Mouse (Mus musculus): ENCODE measurements around the gene Baiap2. TPM values are rescaled to one million over a fixed set of nuclear protein-coding genes. Genes with fewer than 3 reads are reported as not detected.

Gene Baiap2
- polyA plus RNA-seq, 1 experiment: 41.5 TPM

DNA sequence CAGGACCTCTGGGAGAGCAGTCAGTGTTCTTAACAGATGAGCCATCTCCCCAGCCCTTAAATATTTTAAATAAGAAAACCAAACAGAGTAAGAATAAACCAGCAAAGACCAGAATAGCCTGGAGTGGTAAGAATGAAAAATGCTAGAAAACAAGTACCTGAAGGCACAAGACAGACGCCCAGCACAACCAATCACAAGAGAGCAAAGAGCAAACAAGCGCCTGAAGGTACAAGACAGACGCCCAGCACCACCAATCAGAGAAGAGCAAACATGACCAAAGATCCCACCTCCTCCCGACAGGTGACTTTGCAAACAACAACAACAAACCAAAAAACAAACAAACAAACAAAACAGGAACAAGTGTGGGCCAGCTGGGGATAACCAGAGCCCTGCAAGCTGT is 111.3 kb downstream of the Baiap2 start:
- H3K79me2 ChIP-seq (ENCODE audit: control insufficient read depth, insufficient read depth): no peaks in the 10 kb centered on the region
- no peaks in the 10 kb centered on the region for H3K36me3 ChIP-seq (ENCODE audit: control insufficient read depth, insufficient read depth)
- no peak overlapping the region for H3ac ChIP-seq (ENCODE audit: control insufficient read depth, insufficient read length, low read depth)
- H3K79me3 ChIP-seq (ENCODE audit: low read depth): no peaks in the 10 kb centered on the region
- H3K27me3 ChIP-seq (ENCODE audit: control insufficient read depth, insufficient read depth, insufficient read length): peaks cover 50% of the 10 kb centered on the region
- TF ChIP-seq MAX (IDR thresholded peaks at IDR 0.05) (no peak), CEBPB (IDR thresholded peaks at IDR 0.05; ENCODE audit: low read depth) (no peak), MYOG (IDR thresholded peaks at IDR 0.05; ENCODE audit: control insufficient read depth, extremely low read depth, insufficient read length) (no peak), CTCF (IDR thresholded peaks at IDR 0.05; ENCODE audit: control insufficient read depth, insufficient read depth, insufficient read length) (no peak), FOSL1 (IDR thresholded peaks at IDR 0.05; ENCODE audit: insufficient read depth, low read length, poor library complexity, severe bottlenecking) (no peak), USF1 (IDR thresholded peaks at IDR 0.05; ENCODE audit: low read depth) (no peak), MYOD1 (IDR thresholded peaks at IDR 0.05; ENCODE audit: control insufficient read depth, insufficient read length, low read depth) (no peak)
- no peak overlapping the region for H3K4me3 ChIP-seq (ENCODE audit: insufficient read depth, poor library complexity, severe bottlenecking)

DNA sequence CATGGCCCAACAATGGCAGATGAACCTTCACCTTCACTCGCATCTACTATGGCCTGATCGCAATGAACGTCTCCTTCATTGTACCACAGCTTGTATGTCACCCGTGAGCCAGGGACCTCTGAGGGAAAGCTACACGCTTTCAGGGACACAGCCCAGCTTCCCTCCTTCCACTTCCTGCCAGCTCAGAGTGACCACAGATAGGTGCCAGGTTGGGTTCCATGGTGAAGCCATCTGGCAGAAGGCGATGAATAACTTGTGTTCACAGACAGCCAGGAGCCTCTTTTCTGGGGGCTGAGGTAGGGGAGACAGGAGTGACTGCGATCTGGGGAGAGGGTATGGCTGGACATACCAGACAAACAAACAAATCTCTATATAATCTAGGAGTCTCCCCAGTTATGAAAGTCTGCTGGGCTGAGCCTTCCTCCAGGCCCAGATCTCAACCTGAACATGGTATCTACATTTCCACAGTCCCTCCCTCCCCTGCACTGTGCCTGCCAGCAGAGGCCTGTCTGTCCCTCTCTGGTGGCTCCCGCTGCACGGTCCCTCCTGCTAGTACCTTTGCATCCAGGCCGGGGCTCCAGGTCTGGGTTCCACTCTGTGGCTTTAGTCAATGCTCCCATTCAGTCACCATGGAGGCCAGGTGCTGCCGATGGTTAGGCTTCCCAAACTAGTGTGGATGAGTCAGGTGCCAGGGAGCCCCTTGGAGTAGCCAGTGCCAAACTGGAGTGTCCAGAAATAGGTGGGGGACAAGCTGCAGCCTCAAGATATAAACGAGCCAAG is 113.6 kb downstream of the Baiap2 start:
- no peaks in the 10 kb centered on the region for H3K36me3 ChIP-seq (ENCODE audit: control insufficient read depth, insufficient read depth)
- TF ChIP-seq CEBPB (IDR thresholded peaks at IDR 0.05; ENCODE audit: low read depth): no peak
- no peak for TF ChIP-seq USF1 (IDR thresholded peaks at IDR 0.05; ENCODE audit: low read depth)
- no peak for TF ChIP-seq FOSL1 (IDR thresholded peaks at IDR 0.05; ENCODE audit: insufficient read depth, low read length, poor library complexity, severe bottlenecking)
- TF ChIP-seq MYOG (IDR thresholded peaks at IDR 0.05; ENCODE audit: control insufficient read depth, extremely low read depth, insufficient read length): no peak
- H3K27me3 ChIP-seq (ENCODE audit: control insufficient read depth, insufficient read depth, insufficient read length): peaks cover 60% of the 10 kb centered on the region
- H3K79me3 ChIP-seq (ENCODE audit: low read depth): no peaks in the 10 kb centered on the region
- H3K79me2 ChIP-seq (ENCODE audit: control insufficient read depth, insufficient read depth): no peaks in the 10 kb centered on the region
- H3K4me3 ChIP-seq (ENCODE audit: insufficient read depth, poor library complexity, severe bottlenecking): no peak overlapping the region
- no peak overlapping the region for H3ac ChIP-seq (ENCODE audit: control insufficient read depth, insufficient read length, low read depth)

Small RNAs within 50 kb of the gene (microRNA-seq; reads per million reads assigned to microRNA genes)
- gene Mir3065 (ENCODE audit: borderline microRNAs expressed) (not detected), gene Mir338 (ENCODE audit: borderline microRNAs expressed) (not detected)

Other genes starting within 250 kb of the Baiap2 start
- 64.9 TPM for gene Chmp6, start 29.3 kb upstream of the Baiap2 start, polyA plus RNA-seq (2012; fragmentation: generic; extraction: Trizol)
- gene Aatk, start 104.4 kb downstream of the Baiap2 start, polyA plus RNA-seq (2012; fragmentation: generic; extraction: Trizol): not detected
- gene Cep131, start 144.1 kb downstream of the Baiap2 start, polyA plus RNA-seq (2012; fragmentation: generic; extraction: Trizol): 11.6 TPM
- gene Tepsin, start 156.0 kb downstream of the Baiap2 start, polyA plus RNA-seq (2012; fragmentation: generic; extraction: Trizol): 10.0 TPM
- 59.0 TPM for gene Ndufaf8, start 156.2 kb downstream of the Baiap2 start, polyA plus RNA-seq (2012; fragmentation: generic; extraction: Trizol)
- 71.6 TPM for gene Slc38a10, start 208.6 kb downstream of the Baiap2 start, polyA plus RNA-seq (2012; fragmentation: generic; extraction: Trizol)